Mouse (Mus musculus) hindbrain, embryonic 15.5 days (tissue): ENCODE results near the gene Ewsr1. TPM values are rescaled to one million over a fixed set of nuclear protein-coding genes. Genes with fewer than 3 reads are reported as not detected.

Source experiments
- ATAC-seq: fragments of 200-750 bp; cut with Nextera tagmentation; 2 replicates; pipeline ENCODE4 v1.8.0; 2017; ENCODE audit warnings: low read depth, moderate number of reproducible peaks, moderate TSS enrichment; ENCODE audit not compliant: low FRiP score
- H3K27ac ChIP-seq: fragments of 300-500 bp; sonication (generic); replicated peaks from 2 replicates; pipeline ENCODE4 v1.5.1; 2015; ENCODE audit warnings: mild to moderate bottlenecking, inconsistent platforms
- H3K27me3 ChIP-seq: fragments of 300-500 bp; sonication (generic); 2 replicates; pipeline ENCODE4 v1.6.1; 2015; ENCODE audit warnings: control low read depth, inconsistent platforms
- H3K36me3 ChIP-seq: fragments of 300-500 bp; sonication (generic); 2 replicates; pipeline ENCODE4 v1.6.1; 2015; ENCODE audit warnings: control low read depth, inconsistent platforms
- H3K4me1 ChIP-seq: fragments of 300-500 bp; sonication (generic); replicated peaks from 2 replicates; pipeline ENCODE4 v1.6.1; 2015; ENCODE audit warnings: control low read depth, inconsistent platforms
- H3K4me2 ChIP-seq: fragments of 300-500 bp; sonication (generic); 2 replicates; pipeline ENCODE4 v1.6.1; 2015; ENCODE audit warnings: moderate library complexity, mild to moderate bottlenecking, inconsistent platforms
- H3K4me3 ChIP-seq: fragments of 300-500 bp; sonication (generic); 2 replicates; pipeline ENCODE4 v1.5.1; 2015; ENCODE audit warnings: mild to moderate bottlenecking, inconsistent platforms
- H3K9ac ChIP-seq: fragments of 300-500 bp; sonication (generic); 2 replicates; pipeline ENCODE4 v1.6.1; 2015; ENCODE audit warnings: inconsistent platforms
- H3K9me3 ChIP-seq: fragments of 300-500 bp; sonication (generic); 2 replicates; pipeline ENCODE4 v1.6.1; 2016; ENCODE audit warnings: control low read depth, inconsistent platforms
- WGBS: fragments of 180-500 bp; shearing (Covaris S2); methylation state at CpG from one replicate; pipeline ENCODE4 v1.1.7; 2015; 5-methylcytosine and 5-hydroxymethylcytosine counted together
- polyA plus RNA-seq: library from polyadenylated mRNA; unstranded; fragments of >200 nt; fragmentation: Nextera tagmentation; extraction: Ambion mirVana; gene quantifications from 2 replicates; pipeline ENCODE4 v1.2.1, GENCODE M21; 2015

The Ewsr1 gene
- polyA plus RNA-seq, 1 experiment from 2014 or later: 564 TPM

GRCm38 (mm10) chr11:5114931-5115581 is 16.0 kb upstream of the Ewsr1 start:
- no peak overlapping the region for H3K4me3 ChIP-seq
- H3K27ac ChIP-seq: no peak overlapping the region
- peak; percentile 76; the same call in 1 of the 2 replicates for ATAC-seq
- H3K36me3 ChIP-seq: no peaks in the 10 kb centered on the region
- no peak overlapping the region for H3K9ac ChIP-seq
- 33% methylated on average over 13 of the region's 13 CpGs for WGBS
- no peaks in the 10 kb centered on the region for H3K9me3 ChIP-seq
- no peaks in the 10 kb centered on the region for H3K4me1 ChIP-seq
- no peaks in the 10 kb centered on the region for H3K27me3 ChIP-seq
- H3K4me2 ChIP-seq: no peak overlapping the region

GRCm38 (mm10) chr11:5113645-5114044 is 14.6 kb upstream of the Ewsr1 start:
- Histone ChIP-seq H3K27me3 (no peaks in the 10 kb centered on the region), H3K4me1 (no peaks in the 10 kb centered on the region), H3K27ac (no peak overlapping the region), H3K9ac (no peak overlapping the region), H3K36me3 (no peaks in the 10 kb centered on the region), H3K4me2 (no peak overlapping the region), H3K4me3 (no peak overlapping the region), H3K9me3 (no peaks in the 10 kb centered on the region)
- ATAC-seq: no peak
- WGBS: 77% methylated on average over 7 of the region's 7 CpGs

GRCm38 (mm10) chr11:5109441-5109840 is 10.4 kb upstream of the Ewsr1 start:
- Histone ChIP-seq H3K4me2 (no peak overlapping the region), H3K4me3 (no peak overlapping the region), H3K4me1 (no peaks in the 10 kb centered on the region), H3K27ac (no peak overlapping the region), H3K27me3 (no peaks in the 10 kb centered on the region), H3K9me3 (no peaks in the 10 kb centered on the region), H3K36me3 (peaks cover 3% of the 10 kb centered on the region; the same call in 1 of the 2 replicates), H3K9ac (no peak overlapping the region)
- ATAC-seq: no peak
- 71% methylated on average over 8 of the region's 8 CpGs for WGBS

- no peak overlapping the region for H3K4me2 ChIP-seq
- no peak overlapping the region for H3K4me3 ChIP-seq
- H3K9ac ChIP-seq: no peak overlapping the region
- ATAC-seq: no peak
- H3K4me1 ChIP-seq: peaks cover 19% of the 10 kb centered on the region
- WGBS: 88% methylated on average over 4 of the region's 4 CpGs
- no peak overlapping the region for H3K27ac ChIP-seq
- no peaks in the 10 kb centered on the region for H3K9me3 ChIP-seq
- H3K27me3 ChIP-seq: no peaks in the 10 kb centered on the region
- H3K36me3 ChIP-seq: peaks cover 3% of the 10 kb centered on the region; the same call in 1 of the 2 replicates
Measured at GRCm38 (mm10) chr11:5103986-5104509, 5.0 kb upstream of the Ewsr1 start.

- WGBS: 93% methylated on average over 7 of the region's 7 CpGs
- no peaks in the 10 kb centered on the region for H3K9me3 ChIP-seq
Measured at GRCm38 (mm10) chr11:5102384-5102783, 3.3 kb upstream of the Ewsr1 start.

GRCm38 (mm10) chr11:5101641-5102040 is 2.6 kb upstream of the Ewsr1 start:
- WGBS: 80% methylated on average over 6 of the region's 6 CpGs
- H3K27me3 ChIP-seq: no peaks in the 10 kb centered on the region
- H3K4me3 ChIP-seq: no peak overlapping the region
- H3K36me3 ChIP-seq: peaks cover 3% of the 10 kb centered on the region; the same call in 1 of the 2 replicates
- H3K4me2 ChIP-seq: 0 out of 2 replicates have a peak overlapping the region, but pooled peaks have one; percentile 86
- no peak for ATAC-seq
- H3K9ac ChIP-seq: no peak overlapping the region
- no peaks in the 10 kb centered on the region for H3K9me3 ChIP-seq
- peaks cover 30% of the 10 kb centered on the region for H3K4me1 ChIP-seq
- no peak overlapping the region for H3K27ac ChIP-seq

More at GRCm38 (mm10) chr11:5102384-5102783, 3.3 kb upstream of the Ewsr1 start:
- Histone ChIP-seq H3K27ac (no peak overlapping the region), H3K27me3 (no peaks in the 10 kb centered on the region), H3K4me3 (no peak overlapping the region), H3K4me1 (peaks cover 23% of the 10 kb centered on the region), H3K9ac (no peak overlapping the region), H3K36me3 (peaks cover 3% of the 10 kb centered on the region; the same call in 1 of the 2 replicates), H3K4me2 (no peak overlapping the region)
- no peak for ATAC-seq

GRCm38 (mm10) chr11:5100801-5101200 is 1.7 kb upstream of the Ewsr1 start:
- peak overlapping the region; percentile 86 for H3K4me2 ChIP-seq
- peaks cover 39% of the 10 kb centered on the region for H3K4me1 ChIP-seq
- WGBS: 44% methylated on average over 5 of the region's 5 CpGs
- no peak for ATAC-seq
- peak overlapping the region; percentile 75; the same call in 1 of the 2 replicates for H3K9ac ChIP-seq
- H3K9me3 ChIP-seq: no peaks in the 10 kb centered on the region
- H3K27ac ChIP-seq: peak overlapping the region; percentile 100
- peaks cover 3% of the 10 kb centered on the region; the same call in 1 of the 2 replicates for H3K36me3 ChIP-seq
- H3K27me3 ChIP-seq: no peaks in the 10 kb centered on the region
- peak overlapping the region; percentile 95 for H3K4me3 ChIP-seq

- Histone ChIP-seq H3K36me3 (no peaks in the 10 kb centered on the region; the same call in 1 of the 2 replicates), H3K4me1 (peaks cover 40% of the 10 kb centered on the region), H3K9ac (peak overlapping the region; percentile 75), H3K27ac (peak overlapping the region; percentile 100), H3K4me2 (peak overlapping the region; percentile 86), H3K27me3 (no peaks in the 10 kb centered on the region), H3K9me3 (no peaks in the 10 kb centered on the region), H3K4me3 (peak overlapping the region; percentile 95)
- ATAC-seq: no peak
- under 1% methylated on average over 7 of the region's 7 CpGs for WGBS
Measured at GRCm38 (mm10) chr11:5100283-5100682, 1.2 kb upstream of the Ewsr1 start.

GRCm38 (mm10) chr11:5099576-5100183 is 614 bp upstream of the Ewsr1 start:
- Histone ChIP-seq H3K36me3 (no peaks in the 10 kb centered on the region), H3K27me3 (no peaks in the 10 kb centered on the region), H3K4me1 (peaks cover 40% of the 10 kb centered on the region), H3K4me3 (peak overlapping the region; percentile 95), H3K9ac (peak overlapping the region; percentile 75), H3K4me2 (peak overlapping the region; percentile 86), H3K27ac (peak overlapping the region; percentile 100), H3K9me3 (no peaks in the 10 kb centered on the region)
- WGBS: 0% methylated on average over 27 of the region's 31 CpGs
- peak; percentile 71 for ATAC-seq

- Histone ChIP-seq H3K9me3 (no peaks in the 10 kb centered on the region), H3K27me3 (no peaks in the 10 kb centered on the region), H3K9ac (peak overlapping the region; percentile 75), H3K4me2 (peak overlapping the region; percentile 81), H3K27ac (peak overlapping the region; percentile 100), H3K4me3 (peak overlapping the region; percentile 95), H3K4me1 (peaks cover 49% of the 10 kb centered on the region), H3K36me3 (no peaks in the 10 kb centered on the region)
- no peak for ATAC-seq
- WGBS: under 1% methylated on average over 44 of the region's 44 CpGs
Measured at GRCm38 (mm10) chr11:5098035-5098735, 881 bp downstream of the Ewsr1 start.

- Histone ChIP-seq H3K4me2 (peak overlapping the region; percentile 81), H3K4me3 (peak overlapping the region; percentile 95), H3K9me3 (no peaks in the 10 kb centered on the region), H3K27ac (no peak overlapping the region), H3K9ac (no peak overlapping the region), H3K36me3 (peaks cover 11% of the 10 kb centered on the region), H3K27me3 (no peaks in the 10 kb centered on the region), H3K4me1 (peaks cover 45% of the 10 kb centered on the region)
- no peak for ATAC-seq
- WGBS: 70% methylated on average over 8 of the region's 8 CpGs
Measured at GRCm38 (mm10) chr11:5096480-5097020, 2.5 kb downstream of the Ewsr1 start.
